Mouse (Mus musculus) liver, embryonic 11.5 days (tissue): ENCODE data around the gene Spaca4. TPM values are rescaled to one million over a fixed set of nuclear protein-coding genes. Genes with fewer than 3 reads are reported as not detected.

Experiments
- ATAC-seq: fragments of 200-750 bp; cut with Nextera tagmentation; replicated peaks from 2 replicates; pipeline ENCODE4 v1.8.0; 2017; ENCODE audit warnings: moderate number of reproducible peaks, mild to moderate bottlenecking, moderate TSS enrichment, moderate library complexity; ENCODE audit not compliant: low FRiP score
- DNase-seq: peaks from one replicate; pipeline ENCODE4 v3.0.0-alpha.2; 2017; ENCODE audit warnings: low spot score
- H3K27ac ChIP-seq: fragments of 300-500 bp; sonication (generic); 2 replicates; pipeline ENCODE4 v1.5.1; 2014; ENCODE audit warnings: mild to moderate bottlenecking, low read depth, low read length, control low read depth
- H3K27me3 ChIP-seq: fragments of 300-500 bp; sonication (generic); replicated peaks from 2 replicates; pipeline ENCODE4 v1.6.1; 2014; ENCODE audit warnings: low read length, mixed read lengths; ENCODE audit not compliant: control insufficient read depth, insufficient read depth
- H3K36me3 ChIP-seq: fragments of 300-500 bp; sonication (generic); 2 replicates; pipeline ENCODE4 v1.6.1; 2014; ENCODE audit warnings: mild to moderate bottlenecking, low read length, moderate library complexity, mixed read lengths; ENCODE audit not compliant: control insufficient read depth, insufficient read depth
- H3K4me1 ChIP-seq: fragments of 300-500 bp; sonication (generic); replicated peaks from 2 replicates; pipeline ENCODE4 v1.6.1; 2014; ENCODE audit warnings: low read length, mixed read lengths; ENCODE audit not compliant: control insufficient read depth, insufficient read depth
- H3K4me2 ChIP-seq: fragments of 300-500 bp; sonication (generic); 2 replicates; pipeline ENCODE4 v1.6.1; 2014; ENCODE audit warnings: mild to moderate bottlenecking, control low read depth, moderate library complexity
- H3K4me3 ChIP-seq: fragments of 300-500 bp; sonication (generic); 2 replicates; pipeline ENCODE4 v1.5.1; 2014; ENCODE audit warnings: low read depth, low read length, control low read depth
- H3K9ac ChIP-seq: fragments of 300-500 bp; sonication (generic); 2 replicates; pipeline ENCODE4 v1.6.1; 2014; ENCODE audit warnings: low read depth, low read length, control low read depth
- H3K9me3 ChIP-seq: fragments of 300-500 bp; sonication (generic); 2 replicates; pipeline ENCODE4 v1.6.1; 2016; ENCODE audit warnings: low read length, inconsistent platforms, mixed read lengths; ENCODE audit not compliant: control insufficient read depth
- WGBS: fragments of 180-500 bp; shearing (Covaris S2); extraction: QIAGEN DNeasy Blood & Tissue Kit; methylation state at CpG from one replicate; pipeline ENCODE4 v1.1.7; 2014; 5-methylcytosine and 5-hydroxymethylcytosine counted together
- polyA plus RNA-seq: library from polyadenylated mRNA; unstranded; fragments of >200 nt; fragmentation: Nextera tagmentation; extraction: Ambion mirVana; gene quantifications from 2 replicates; pipeline ENCODE4 v1.2.1, GENCODE M21; 2014

Gene Spaca4
- polyA plus RNA-seq, 1 experiment from 2014 or later = not detected

DNA sequence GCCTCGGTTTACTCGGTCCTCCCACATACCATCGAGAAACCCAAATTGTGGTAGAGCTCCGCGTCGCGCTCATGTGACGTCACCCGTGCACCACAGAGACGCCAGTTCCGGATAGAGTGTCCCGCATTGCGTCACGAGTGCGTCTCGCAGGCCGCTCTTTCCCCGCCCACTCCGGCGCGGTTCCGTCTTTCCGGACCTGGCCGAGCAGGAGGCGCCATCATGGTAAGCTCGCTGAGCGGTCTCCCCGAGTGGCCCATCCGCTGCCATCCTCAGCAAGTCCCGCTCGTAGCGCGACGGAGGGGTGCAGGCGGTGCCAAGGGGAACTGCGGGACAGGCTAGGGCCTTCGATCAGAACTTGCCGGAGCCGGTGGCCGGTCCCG lies 7.7 kb downstream of the Spaca4 start, which contains the start of gene Sphk2:
Gene Sphk2 (minus strand): TSS at position 85 of the 380 bp plus-strand sequence.
- Histone ChIP-seq H3K9ac (peak within 1 kb of the TSS; percentile 95), H3K4me2 (peak within 1 kb of the TSS; percentile 95), H3K4me3 (peak within 1 kb of the TSS; percentile 71), H3K4me1 (peaks cover 40% of the 10 kb centered on the region), H3K9me3 (no peaks in the 10 kb centered on the region), H3K27ac (peak within 1 kb of the TSS; percentile 86), H3K36me3 (peaks cover 38% of the 10 kb centered on the region), H3K27me3 (no peaks in the 10 kb centered on the region)
- under 1% methylated on average over 41 of the region's 41 CpGs for WGBS
- ATAC-seq = peak; percentile 69
- DNase-seq = peak; percentile 98

DNA sequence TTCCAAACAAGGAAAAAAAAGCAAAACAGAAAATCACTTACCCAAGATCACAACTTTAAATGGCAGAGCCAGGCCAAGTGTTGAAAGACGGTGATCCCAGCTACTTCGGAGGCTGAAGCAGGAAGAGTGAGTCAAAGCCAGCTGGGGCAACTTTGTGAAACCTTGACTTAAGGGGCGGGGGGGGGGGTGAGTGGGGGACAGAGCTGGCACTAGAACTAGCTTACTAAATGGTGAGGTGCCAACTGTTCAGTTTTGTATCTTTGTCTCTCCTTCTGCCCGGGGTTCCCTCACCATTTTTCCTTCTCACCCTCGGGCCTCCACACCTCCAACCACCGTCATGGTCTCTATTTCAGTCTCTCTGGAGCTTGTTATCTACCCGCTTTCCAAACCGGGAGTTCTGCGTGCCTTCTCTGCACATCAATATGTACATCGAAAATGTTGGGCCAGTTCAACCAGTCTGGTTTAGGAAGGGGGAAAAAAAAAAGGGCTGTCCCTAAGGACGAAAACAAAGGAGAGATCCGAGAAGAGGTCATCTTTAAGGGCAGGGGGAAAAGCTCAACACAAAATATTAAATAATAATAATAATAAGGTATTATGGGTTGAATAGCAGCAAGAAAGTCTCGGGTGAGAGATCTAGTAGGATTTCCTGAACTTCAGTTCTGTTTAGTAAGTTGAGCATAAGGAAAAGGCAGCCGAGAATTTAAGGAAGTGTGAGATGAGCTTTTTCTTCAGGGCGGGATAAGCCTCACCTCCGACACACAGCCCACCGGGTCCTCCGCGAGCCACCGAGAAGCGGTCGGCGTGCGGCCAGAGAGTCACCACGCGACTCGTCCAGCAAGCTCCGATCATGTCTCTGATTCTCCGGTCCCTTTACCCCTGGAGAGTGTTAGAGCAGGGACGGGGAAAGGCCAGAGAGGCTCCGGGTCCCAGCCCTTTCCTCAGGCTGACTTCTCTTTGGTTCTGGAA lies 8.4 kb downstream of the Spaca4 start:
- peak overlapping the region; percentile 71 for H3K4me3 ChIP-seq
- H3K4me1 ChIP-seq = peaks cover 40% of the 10 kb centered on the region
- H3K9me3 ChIP-seq = no peaks in the 10 kb centered on the region
- H3K9ac ChIP-seq = peak overlapping the region; percentile 95
- H3K27me3 ChIP-seq = no peaks in the 10 kb centered on the region
- peaks cover 40% of the 10 kb centered on the region for H3K36me3 ChIP-seq
- peak overlapping the region; percentile 86 for H3K27ac ChIP-seq
- 6% methylated on average over 31 of the region's 31 CpGs for WGBS
- H3K4me2 ChIP-seq = peak overlapping the region; percentile 95
- no peak for DNase-seq
- ATAC-seq = peak; percentile 37; the same call in 1 of the 2 replicates

DNA sequence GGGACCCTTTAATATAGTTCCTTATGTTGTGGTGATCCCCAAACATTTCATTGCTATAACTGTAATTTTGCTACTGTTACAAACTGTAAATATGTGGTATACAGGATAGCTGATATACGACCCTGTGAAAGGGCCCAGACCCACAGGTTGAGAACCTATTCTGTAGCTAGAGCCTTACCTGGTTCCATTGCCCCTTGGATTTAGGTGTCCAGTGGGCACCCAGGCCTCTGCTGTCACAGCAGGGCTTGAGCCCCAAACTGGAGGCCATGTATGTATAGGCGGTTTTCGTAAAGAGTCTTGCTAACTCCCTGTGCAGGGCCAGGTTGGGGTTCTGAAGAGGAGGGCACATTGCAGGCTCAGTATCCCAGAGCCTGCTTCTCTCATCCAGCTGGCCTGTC lies 9.2 kb downstream of the Spaca4 start:
- DNase-seq = no peak
- Histone ChIP-seq H3K4me1 (peaks cover 40% of the 10 kb centered on the region), H3K4me3 (peak overlapping the region; percentile 71), H3K36me3 (peaks cover 40% of the 10 kb centered on the region), H3K9ac (peak overlapping the region; percentile 95), H3K27me3 (no peaks in the 10 kb centered on the region), H3K4me2 (peak overlapping the region; percentile 95), H3K9me3 (no peaks in the 10 kb centered on the region), H3K27ac (peak overlapping the region; percentile 86)
- WGBS = 77% methylated on average over 3 of the region's 3 CpGs
- ATAC-seq = no peak

DNA sequence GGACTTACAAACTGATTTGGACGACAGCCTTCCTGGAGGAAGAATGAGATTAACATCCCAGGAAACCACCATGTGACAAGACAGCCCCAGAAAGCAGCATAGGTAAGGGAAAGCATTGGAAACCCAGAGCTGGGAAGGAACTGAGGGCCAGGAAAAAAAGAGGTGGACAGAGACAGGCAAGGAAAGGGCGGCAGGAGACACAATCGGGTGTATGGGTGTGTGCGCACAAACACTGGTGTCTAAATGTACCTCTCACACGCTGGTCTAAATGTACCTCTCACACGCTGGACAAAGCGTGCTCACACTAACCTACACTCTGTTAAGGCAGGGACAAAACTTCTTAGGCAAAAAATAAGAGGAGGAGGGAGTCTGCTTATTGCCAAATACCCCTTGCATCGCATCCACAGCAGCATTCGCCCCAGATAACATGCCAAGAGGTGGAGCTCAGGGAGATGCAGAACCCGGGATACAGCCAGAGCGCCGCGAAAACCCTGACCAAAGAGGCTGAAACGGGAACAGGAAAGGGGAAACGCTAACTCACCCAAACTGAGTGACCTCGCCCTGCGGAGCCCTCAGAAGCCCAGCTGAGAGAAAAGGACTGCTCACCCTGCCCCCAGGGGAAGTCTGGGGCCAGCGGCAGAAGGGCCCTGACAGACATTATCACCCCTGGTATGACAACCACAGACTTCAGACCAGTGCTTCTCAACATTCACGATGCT lies 9.7 kb downstream of the Spaca4 start:
- Histone ChIP-seq H3K9me3 (no peaks in the 10 kb centered on the region), H3K4me2 (peak overlapping the region; percentile 95), H3K27ac (peak overlapping the region; percentile 53), H3K4me3 (peak overlapping the region; percentile 71), H3K4me1 (peaks cover 38% of the 10 kb centered on the region), H3K9ac (peak overlapping the region; percentile 95), H3K27me3 (no peaks in the 10 kb centered on the region), H3K36me3 (peaks cover 41% of the 10 kb centered on the region)
- DNase-seq (no peak), ATAC-seq (no peak)
- WGBS = 58% methylated on average over 19 of the region's 19 CpGs

DNA sequence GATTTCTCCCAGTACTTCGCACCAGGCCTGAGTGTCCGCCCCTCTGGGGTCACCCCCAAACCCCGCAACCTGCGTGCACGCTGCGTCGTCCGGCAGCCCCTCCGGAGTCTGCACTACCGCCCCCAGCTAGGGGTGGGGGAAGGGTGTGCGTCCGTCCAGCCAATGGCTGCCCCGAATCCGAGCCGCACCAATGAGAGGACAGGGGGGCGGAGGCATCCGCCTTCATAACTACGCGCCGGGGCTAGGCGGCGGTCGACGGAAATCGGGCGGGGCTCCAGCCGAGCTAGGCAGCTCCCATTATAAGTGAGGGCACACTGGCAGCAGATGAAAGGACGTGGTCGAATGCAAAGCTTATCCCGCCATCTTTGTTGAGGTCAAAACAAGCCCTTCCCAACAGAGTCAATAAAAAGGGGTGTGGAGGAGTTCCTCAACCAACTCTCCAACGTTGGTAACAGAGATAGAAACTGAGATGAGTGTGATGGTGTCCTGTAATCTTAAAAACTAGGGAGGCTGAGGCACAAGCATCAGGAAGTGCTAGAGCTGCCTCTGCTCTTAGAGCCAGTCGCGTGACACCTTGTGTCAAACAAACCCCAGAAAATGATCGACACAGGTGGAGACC lies 10.4 kb downstream of the Spaca4 start, which contains the start of gene Rpl18:
Gene Rpl18 (plus strand): TSS at position 368 of the 619 bp plus-strand sequence.
- peak within 1 kb of the TSS; percentile 53 for H3K27ac ChIP-seq
- no peaks in the 10 kb centered on the region for H3K27me3 ChIP-seq
- H3K4me1 ChIP-seq = peaks cover 37% of the 10 kb centered on the region
- peak within 1 kb of the TSS; percentile 95 for H3K9ac ChIP-seq
- DNase-seq = peak; percentile 94
- H3K4me3 ChIP-seq = peak within 1 kb of the TSS; percentile 71
- no peaks in the 10 kb centered on the region for H3K9me3 ChIP-seq
- peak within 1 kb of the TSS; percentile 95 for H3K4me2 ChIP-seq
- WGBS = 7% methylated on average over 34 of the region's 34 CpGs
- peak; percentile 89 for ATAC-seq
- H3K36me3 ChIP-seq = peaks cover 37% of the 10 kb centered on the region

DNA sequence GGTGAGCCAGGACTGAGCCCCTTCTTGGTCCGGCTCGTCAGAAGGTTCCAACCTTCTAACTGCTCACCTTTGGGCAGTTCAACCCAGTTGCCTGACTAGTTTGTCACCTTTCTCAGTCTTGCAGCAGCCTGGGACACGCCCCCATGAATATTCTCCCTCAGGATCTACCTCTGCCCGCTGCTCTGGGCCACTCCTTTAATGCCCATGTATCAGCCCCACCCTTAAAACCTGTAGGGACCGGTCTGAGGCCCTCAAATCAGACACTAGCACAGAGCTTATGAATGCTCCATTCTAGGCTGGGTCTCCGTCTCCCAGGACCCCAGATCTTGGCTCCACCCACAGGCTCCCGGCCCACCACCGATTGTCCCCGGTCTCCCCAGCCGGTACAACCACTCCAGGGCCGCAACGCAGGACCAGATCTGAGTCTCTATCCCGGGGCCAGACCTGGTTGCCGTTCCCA lies 11.0 kb downstream of the Spaca4 start:
- 11% methylated on average over 14 of the region's 14 CpGs for WGBS
- Histone ChIP-seq H3K27ac (peak overlapping the region; percentile 13; the same call in 1 of the 2 replicates), H3K27me3 (no peaks in the 10 kb centered on the region), H3K36me3 (peaks cover 32% of the 10 kb centered on the region), H3K9me3 (no peaks in the 10 kb centered on the region), H3K4me2 (peak overlapping the region; percentile 95), H3K9ac (peak overlapping the region; percentile 67), H3K4me1 (peaks cover 34% of the 10 kb centered on the region), H3K4me3 (peak overlapping the region; percentile 71)
- ATAC-seq = peak; percentile 48
- no peak for DNase-seq

DNA sequence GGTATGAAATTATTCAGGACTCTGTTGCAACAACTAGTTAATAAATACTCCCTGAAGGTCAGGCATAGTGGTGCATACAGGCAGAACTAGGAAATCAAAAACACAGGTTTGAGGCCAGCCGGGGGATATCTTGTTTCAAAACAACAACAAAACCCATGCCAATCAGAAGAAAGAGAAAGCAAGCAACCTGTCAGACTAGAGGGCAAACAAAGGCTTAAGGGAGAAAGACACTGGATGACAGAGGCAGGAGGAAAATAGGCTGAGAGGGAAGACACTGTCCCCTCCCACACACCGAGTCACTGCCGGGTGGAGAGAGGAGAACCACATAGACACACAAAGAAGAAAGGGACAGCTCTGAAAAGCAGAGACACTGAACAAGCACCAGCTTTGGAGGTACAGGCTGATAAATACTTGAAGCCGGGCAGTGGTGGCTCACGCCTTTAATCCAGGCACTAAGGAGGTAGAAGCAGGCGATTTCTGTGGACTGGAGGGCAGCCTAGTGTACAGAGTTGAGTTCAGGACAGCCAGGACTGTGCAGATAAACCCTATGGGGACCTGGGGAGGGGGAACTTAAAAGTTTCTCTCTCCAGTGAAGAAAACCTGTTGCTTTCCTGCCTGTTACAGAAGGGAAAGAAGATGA lies 11.6 kb downstream of the Spaca4 start:
- WGBS = 86% methylated on average over 6 of the region's 6 CpGs
- Histone ChIP-seq H3K36me3 (peaks cover 29% of the 10 kb centered on the region), H3K9ac (peak overlapping the region; percentile 67), H3K27me3 (no peaks in the 10 kb centered on the region), H3K4me2 (peak overlapping the region; percentile 95), H3K27ac (peak overlapping the region; percentile 13; the same call in 1 of the 2 replicates), H3K9me3 (no peaks in the 10 kb centered on the region), H3K4me1 (peaks cover 28% of the 10 kb centered on the region), H3K4me3 (peak overlapping the region; percentile 71)
- no peak for ATAC-seq
- DNase-seq = no peak

DNA sequence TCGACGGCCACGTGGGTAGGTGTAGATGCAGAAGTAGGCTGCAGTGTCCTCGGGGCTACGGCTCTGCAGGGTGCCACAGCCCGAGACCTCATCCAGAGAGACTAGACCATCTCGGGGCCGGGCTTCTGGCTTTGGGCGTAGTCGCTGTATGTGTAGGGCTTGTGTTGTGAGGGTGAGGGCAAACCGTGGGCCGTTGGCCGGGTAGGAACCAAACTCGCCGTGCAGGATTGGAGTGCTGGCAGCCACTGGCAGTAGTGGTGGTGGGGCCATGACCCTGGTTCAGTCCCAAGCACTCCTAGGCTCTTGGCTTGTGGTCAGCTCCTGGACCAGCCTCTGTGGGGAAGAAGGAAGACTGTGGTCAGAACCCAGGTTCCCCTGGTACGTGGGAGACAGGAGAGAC lies 12.2 kb downstream of the Spaca4 start:
- 94% methylated on average over 16 of the region's 16 CpGs for WGBS
- H3K27ac ChIP-seq = no peak overlapping the region
- peaks cover 29% of the 10 kb centered on the region for H3K36me3 ChIP-seq
- H3K9ac ChIP-seq = no peak overlapping the region
- H3K27me3 ChIP-seq = no peaks in the 10 kb centered on the region
- H3K4me1 ChIP-seq = peaks cover 30% of the 10 kb centered on the region
- H3K4me3 ChIP-seq = no peak overlapping the region
- DNase-seq (no peak), ATAC-seq (no peak)
- H3K9me3 ChIP-seq = no peaks in the 10 kb centered on the region
- no peak overlapping the region for H3K4me2 ChIP-seq
